Mouse (Mus musculus) myocyte (in vitro differentiated cells): ENCODE measurements around the gene Fbxl14.

Source experiments
- POLR2A ChIP-seq: IDR thresholded peaks from one replicate; pipeline ENCODE4 v1.6.1; 2011; ENCODE audit warnings: low read depth, mild to moderate bottlenecking, control low read depth, moderate library complexity; ENCODE audit not compliant: insufficient read length
- POLR2AphosphoS2 ChIP-seq: IDR thresholded peaks from one replicate; pipeline ENCODE4 v1.6.1; 2011; ENCODE audit warnings: low read depth, control low read depth; ENCODE audit not compliant: insufficient read length

GRCm38 (mm10) chr6:119479343-119479875 is at the start of gene Fbxl14:
- TF ChIP-seq POLR2A (peak; percentile 52), POLR2AphosphoS2 (no peak)
